Mouse (Mus musculus) embryonic facial prominence, embryonic 12.5 days (tissue): ENCODE measurements around the gene Rab1b. TPM values are rescaled to one million over a fixed set of nuclear protein-coding genes. Genes with fewer than 3 reads are reported as not detected.
"Not testable (repeated sequence)": the region's sequence is repeated elsewhere in the genome, so short reads cannot be mapped to it uniquely, and the experiment has no call there.

ENCODE experiments used
- ATAC-seq: fragments of 200-750 bp; cut with Nextera tagmentation; 2 replicates; pipeline ENCODE4 v1.8.0; 2017; ENCODE audit not compliant: insufficient number of reproducible peaks, insufficient read depth, low FRiP score, low TSS enrichment
- H3K27ac ChIP-seq: fragments of 300-500 bp; sonication (generic); 2 replicates; pipeline ENCODE4 v1.5.1; 2016; ENCODE audit warnings: mild to moderate bottlenecking
- H3K27me3 ChIP-seq: fragments of 300-500 bp; sonication (generic); 2 replicates; pipeline ENCODE4 v1.6.1; 2016; ENCODE audit warnings: mild to moderate bottlenecking, moderate library complexity
- H3K36me3 ChIP-seq: fragments of 300-500 bp; sonication (generic); 2 replicates; pipeline ENCODE4 v1.6.1; 2016; ENCODE audit warnings: mild to moderate bottlenecking
- H3K4me1 ChIP-seq: fragments of 300-500 bp; sonication (generic); 2 replicates; pipeline ENCODE4 v1.6.1; 2016
- H3K4me2 ChIP-seq: fragments of 300-500 bp; sonication (generic); replicated peaks from 2 replicates; pipeline ENCODE4 v1.6.1; 2016; ENCODE audit warnings: mild to moderate bottlenecking, moderate library complexity
- H3K4me3 ChIP-seq: fragments of 300-500 bp; sonication (generic); 2 replicates; pipeline ENCODE4 v1.5.1; 2016; ENCODE audit warnings: mild to moderate bottlenecking
- H3K9ac ChIP-seq: fragments of 300-500 bp; sonication (generic); 2 replicates; pipeline ENCODE4 v1.6.1; 2016; ENCODE audit warnings: mild to moderate bottlenecking, moderate library complexity
- H3K9me3 ChIP-seq: fragments of 300-500 bp; sonication (generic); 2 replicates; pipeline ENCODE4 v1.6.1; 2016; ENCODE audit warnings: mild to moderate bottlenecking, moderate library complexity
- WGBS: fragments of 180-500 bp; shearing (Covaris S2); methylation state at CpG from one replicate; pipeline ENCODE4 v1.1.7; 2016; 5-methylcytosine and 5-hydroxymethylcytosine counted together
- polyA plus RNA-seq: library from polyadenylated mRNA; unstranded; fragments of >200 nt; fragmentation: Nextera tagmentation; extraction: Ambion mirVana; gene quantifications from 2 replicates; pipeline ENCODE4 v1.2.1, GENCODE M21; 2016

Gene Rab1b
- polyA plus RNA-seq: 247 and 248 TPM in 2 replicates

GRCm38 (mm10) chr19:5106731-5107191 is at the start of gene Rab1b:
Rab1b (minus strand) TSS chr19:5107072.
- under 1% methylated on average over 46 of the region's 46 CpGs for WGBS
- Histone ChIP-seq H3K36me3 (peaks cover 69% of the 10 kb centered on the region), H3K4me3 (peak within 1 kb of the TSS; percentile 79), H3K9me3 (no peaks in the 10 kb centered on the region), H3K9ac (peak within 1 kb of the TSS; percentile 87), H3K4me2 (peak within 1 kb of the TSS; percentile 87), H3K27ac (peak within 1 kb of the TSS; percentile 91), H3K4me1 (peaks cover 12% of the 10 kb centered on the region), H3K27me3 (no peaks in the 10 kb centered on the region)
- ATAC-seq: peak; percentile 93

GRCm38 (mm10) chr19:5152261-5152660 is 45.4 kb upstream of the Rab1b start:
- H3K36me3 ChIP-seq: peaks cover 41% of the 10 kb centered on the region
- H3K4me2 ChIP-seq: no peak overlapping the region
- no peaks in the 10 kb centered on the region for H3K4me1 ChIP-seq
- no peak for ATAC-seq
- 83% methylated on average over 6 of the region's 6 CpGs for WGBS
- H3K27me3 ChIP-seq: no peaks in the 10 kb centered on the region
- no peak overlapping the region for H3K27ac ChIP-seq
- no peak overlapping the region for H3K9ac ChIP-seq
- no peaks in the 10 kb centered on the region for H3K9me3 ChIP-seq
- no peak overlapping the region for H3K4me3 ChIP-seq

GRCm38 (mm10) chr19:5151741-5152140 is 44.9 kb upstream of the Rab1b start:
- WGBS: 87% methylated on average over 5 of the region's 5 CpGs
- Histone ChIP-seq H3K4me3 (no peak overlapping the region), H3K9me3 (no peaks in the 10 kb centered on the region), H3K4me2 (no peak overlapping the region), H3K27ac (no peak overlapping the region), H3K4me1 (no peaks in the 10 kb centered on the region), H3K27me3 (no peaks in the 10 kb centered on the region), H3K36me3 (peaks cover 41% of the 10 kb centered on the region), H3K9ac (no peak overlapping the region)
- ATAC-seq: no peak

- Histone ChIP-seq H3K36me3 (peaks cover 40% of the 10 kb centered on the region), H3K4me2 (no peak overlapping the region), H3K4me3 (no peak overlapping the region), H3K27me3 (no peaks in the 10 kb centered on the region), H3K9me3 (no peaks in the 10 kb centered on the region), H3K27ac (no peak overlapping the region), H3K4me1 (no peaks in the 10 kb centered on the region), H3K9ac (no peak overlapping the region)
- ATAC-seq: no peak
- WGBS: 42% methylated on average over 3 of the region's 3 CpGs
Observed at GRCm38 (mm10) chr19:5151331-5151730, 44.5 kb upstream of the Rab1b start.

DNA sequence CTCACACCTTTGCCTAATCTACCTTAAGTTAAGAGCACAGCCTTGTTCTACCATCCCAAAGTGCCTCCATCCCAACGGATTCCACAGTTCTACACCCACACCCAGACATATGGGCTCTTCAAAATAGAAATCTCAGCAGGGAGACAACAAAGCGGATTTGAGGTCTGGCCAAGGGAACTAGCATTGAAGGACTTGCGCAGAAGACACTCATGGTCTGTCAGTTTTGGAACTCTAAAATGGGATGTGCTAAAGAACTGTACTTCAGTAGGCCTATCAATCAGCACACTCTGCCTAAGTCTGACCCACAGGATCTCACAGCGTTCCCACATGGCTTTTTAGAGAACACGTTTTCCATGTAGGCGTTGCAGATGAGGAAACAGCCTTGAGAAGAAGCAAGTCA is 43.5 kb upstream of the Rab1b start:
- WGBS: 89% methylated on average over 6 of the region's 6 CpGs
- no peak overlapping the region for H3K9ac ChIP-seq
- H3K27ac ChIP-seq: no peak overlapping the region
- H3K36me3 ChIP-seq: peaks cover 33% of the 10 kb centered on the region
- no peaks in the 10 kb centered on the region for H3K27me3 ChIP-seq
- no peaks in the 10 kb centered on the region for H3K4me1 ChIP-seq
- no peak for ATAC-seq
- H3K4me2 ChIP-seq: no peak overlapping the region
- H3K9me3 ChIP-seq: no peaks in the 10 kb centered on the region
- H3K4me3 ChIP-seq: no peak overlapping the region

DNA sequence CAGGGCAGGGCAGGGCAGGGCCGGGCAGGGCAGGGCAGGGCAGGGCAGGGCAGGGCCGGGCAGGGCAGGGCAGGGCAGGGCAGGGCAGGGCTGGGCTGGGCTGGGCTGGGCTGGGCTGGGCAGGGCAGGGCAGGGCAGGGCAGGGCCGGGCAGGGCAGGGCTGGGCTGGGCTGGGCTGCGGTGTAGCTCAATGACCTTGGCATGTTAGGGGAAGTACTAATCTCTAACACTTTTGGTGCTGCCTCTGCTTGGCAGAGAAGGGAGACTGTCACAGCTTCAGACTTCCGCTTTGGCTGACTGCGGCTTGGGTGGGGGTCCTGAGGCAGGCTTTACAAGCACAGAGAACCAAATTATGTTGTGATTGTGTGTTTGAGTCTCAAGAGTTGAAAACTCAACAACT is 42.2 kb upstream of the Rab1b start:
- not testable (repeated sequence) for H3K4me3 ChIP-seq, H3K9ac ChIP-seq, H3K27me3 ChIP-seq, ATAC-seq, H3K9me3 ChIP-seq, H3K27ac ChIP-seq, H3K4me2 ChIP-seq, H3K4me1 ChIP-seq
- WGBS: 82% methylated on average over 4 of the region's 6 CpGs
- H3K36me3 ChIP-seq: peaks cover 38% of the 10 kb centered on the region

DNA sequence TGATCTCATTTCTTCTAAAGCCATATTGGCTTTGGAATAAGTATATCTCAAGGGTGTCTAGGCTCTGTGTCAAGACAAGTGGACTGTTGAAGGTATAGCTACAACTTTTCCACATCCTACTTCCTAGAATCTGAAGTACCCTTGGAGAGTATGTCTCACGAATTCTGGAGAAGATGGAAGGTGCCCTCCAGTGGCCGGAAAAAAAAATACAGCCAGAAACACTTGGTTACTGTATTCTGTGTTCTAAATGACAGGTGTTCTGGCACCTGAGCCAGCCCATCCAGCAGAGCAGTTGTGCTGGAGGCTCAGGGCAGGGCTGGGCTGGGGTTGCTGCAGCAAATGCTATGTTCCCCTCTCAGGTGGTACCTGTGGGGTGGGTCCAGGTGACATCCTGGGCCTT is 32.8 kb upstream of the Rab1b start:
- H3K4me2 ChIP-seq: no peak overlapping the region
- 0% methylated on average over 2 of the region's 2 CpGs for WGBS

DNA sequence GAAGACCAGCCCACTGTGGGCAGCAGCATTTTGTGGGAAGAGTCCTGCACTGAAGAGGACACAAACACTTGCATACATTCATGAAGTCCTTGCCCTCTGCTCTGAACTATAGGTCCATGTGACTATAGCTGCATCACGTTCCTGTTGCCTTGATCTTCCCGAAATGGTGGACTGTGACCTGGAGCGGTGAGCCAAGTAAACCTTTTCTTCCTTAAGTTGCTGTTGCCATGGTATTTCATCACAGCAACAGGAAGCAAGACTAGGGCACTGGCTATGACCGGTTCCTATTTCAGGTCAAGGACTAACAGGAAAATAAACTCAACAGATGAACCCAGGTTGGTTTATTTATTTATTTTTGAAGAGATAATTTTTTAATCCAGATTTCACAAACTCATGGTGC is 24.4 kb upstream of the Rab1b start:
- Histone ChIP-seq H3K9ac (no peak overlapping the region), H3K36me3 (peaks cover 26% of the 10 kb centered on the region), H3K27me3 (no peaks in the 10 kb centered on the region), H3K4me3 (no peak overlapping the region), H3K4me2 (no peak overlapping the region), H3K4me1 (no peaks in the 10 kb centered on the region), H3K9me3 (no peaks in the 10 kb centered on the region), H3K27ac (no peak overlapping the region)
- no peak for ATAC-seq
- 74% methylated on average over 4 of the region's 4 CpGs for WGBS

More for the DNA sequence above, 32.8 kb upstream of the Rab1b start:
- H3K4me3 ChIP-seq: no peak overlapping the region
- no peaks in the 10 kb centered on the region for H3K4me1 ChIP-seq
- no peak for ATAC-seq
- peaks cover 59% of the 10 kb centered on the region for H3K36me3 ChIP-seq
- H3K9ac ChIP-seq: no peak overlapping the region
- H3K27me3 ChIP-seq: no peaks in the 10 kb centered on the region
- no peak overlapping the region for H3K27ac ChIP-seq
- no peaks in the 10 kb centered on the region for H3K9me3 ChIP-seq

DNA sequence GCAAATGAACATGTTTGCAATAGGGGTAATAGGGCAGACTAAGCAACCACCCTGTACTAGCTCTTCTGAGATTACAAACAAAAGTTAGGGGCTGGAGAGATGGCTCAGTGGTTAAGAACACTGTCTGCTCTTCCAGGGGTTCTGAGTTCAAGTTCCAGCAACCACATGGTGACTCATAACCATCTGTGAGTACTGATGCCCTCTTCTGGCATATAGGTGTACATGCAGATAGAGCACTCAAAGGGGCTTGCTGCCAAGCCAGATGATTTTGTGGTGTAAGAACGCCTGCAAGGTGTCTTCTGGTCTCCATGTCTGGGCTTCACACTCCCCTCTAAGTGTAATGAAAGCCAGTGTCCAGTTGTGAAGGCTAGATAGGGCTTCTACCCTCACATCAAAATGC is 22.9 kb upstream of the Rab1b start:
- Histone ChIP-seq H3K27me3 (no peaks in the 10 kb centered on the region), H3K4me3 (no peak overlapping the region), H3K27ac (no peak overlapping the region), H3K4me2 (no peak overlapping the region), H3K9ac (no peak overlapping the region), H3K9me3 (no peaks in the 10 kb centered on the region), H3K4me1 (no peaks in the 10 kb centered on the region), H3K36me3 (peaks cover 15% of the 10 kb centered on the region)
- WGBS: 47% methylated on average over 1 of the region's 1 CpGs
- no peak for ATAC-seq

GRCm38 (mm10) chr19:5124055-5124614 is 17.3 kb upstream of the Rab1b start:
- Histone ChIP-seq H3K9me3 (no peaks in the 10 kb centered on the region), H3K9ac (no peak overlapping the region), H3K36me3 (no peaks in the 10 kb centered on the region), H3K27ac (no peak overlapping the region), H3K27me3 (no peaks in the 10 kb centered on the region), H3K4me3 (no peak overlapping the region), H3K4me2 (no peak overlapping the region), H3K4me1 (no peaks in the 10 kb centered on the region)
- WGBS: 72% methylated on average over 7 of the region's 7 CpGs
- ATAC-seq: no peak

DNA sequence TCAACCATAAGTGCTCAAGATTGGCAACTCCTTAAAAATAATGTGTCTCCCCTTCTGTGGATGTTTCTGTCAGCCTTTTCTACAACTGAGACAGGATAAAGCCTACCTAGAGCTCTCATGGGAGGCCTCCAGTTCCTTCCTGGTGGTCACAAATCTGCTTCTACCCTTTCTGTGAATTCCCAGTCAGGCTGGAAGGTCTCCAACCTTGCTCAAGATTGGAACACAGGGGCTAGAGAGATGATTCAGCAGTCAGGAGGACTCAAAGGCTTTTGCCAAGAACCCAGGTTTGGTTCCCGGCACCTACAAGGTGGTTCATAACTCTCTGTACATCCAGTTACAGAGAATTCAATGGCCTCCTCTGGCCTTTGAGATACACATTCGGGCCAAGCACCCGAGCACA is 16.4 kb upstream of the Rab1b start:
- Histone ChIP-seq H3K27me3 (no peaks in the 10 kb centered on the region), H3K27ac (no peak overlapping the region), H3K4me2 (no peak overlapping the region), H3K4me1 (peaks cover 9% of the 10 kb centered on the region; the same call in 1 of the 2 replicates), H3K9me3 (no peaks in the 10 kb centered on the region), H3K9ac (no peak overlapping the region), H3K36me3 (no peaks in the 10 kb centered on the region), H3K4me3 (no peak overlapping the region)
- WGBS: 87% methylated on average over 3 of the region's 3 CpGs
- no peak for ATAC-seq

DNA sequence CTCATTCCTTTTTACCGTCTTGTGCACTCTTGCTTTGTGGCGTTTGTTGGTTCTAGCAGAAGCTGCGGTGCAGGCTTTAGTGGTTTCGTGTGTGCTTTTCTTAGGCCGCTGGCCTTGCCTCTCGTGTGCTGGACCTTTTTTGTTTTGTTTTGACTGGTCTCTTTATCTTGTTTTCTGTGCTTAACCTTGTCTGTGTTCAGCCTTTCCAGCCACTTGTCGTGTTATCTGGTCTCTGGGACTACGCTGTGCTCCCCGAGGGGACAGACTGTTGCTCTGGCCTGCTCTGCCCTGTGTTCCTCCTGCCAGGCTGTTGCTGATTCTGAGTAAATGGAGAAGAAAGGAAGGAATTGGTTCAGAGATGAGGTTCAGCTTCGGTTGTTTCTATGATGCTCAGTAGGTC is 15.6 kb upstream of the Rab1b start:
- ATAC-seq: no peak
- no peak overlapping the region for H3K4me3 ChIP-seq
- 80% methylated on average over 10 of the region's 10 CpGs for WGBS
- H3K36me3 ChIP-seq: no peaks in the 10 kb centered on the region
- H3K4me1 ChIP-seq: peaks cover 10% of the 10 kb centered on the region
- no peak overlapping the region for H3K9ac ChIP-seq
- H3K4me2 ChIP-seq: no peak overlapping the region
- no peaks in the 10 kb centered on the region for H3K9me3 ChIP-seq
- H3K27me3 ChIP-seq: no peaks in the 10 kb centered on the region
- H3K27ac ChIP-seq: no peak overlapping the region

DNA sequence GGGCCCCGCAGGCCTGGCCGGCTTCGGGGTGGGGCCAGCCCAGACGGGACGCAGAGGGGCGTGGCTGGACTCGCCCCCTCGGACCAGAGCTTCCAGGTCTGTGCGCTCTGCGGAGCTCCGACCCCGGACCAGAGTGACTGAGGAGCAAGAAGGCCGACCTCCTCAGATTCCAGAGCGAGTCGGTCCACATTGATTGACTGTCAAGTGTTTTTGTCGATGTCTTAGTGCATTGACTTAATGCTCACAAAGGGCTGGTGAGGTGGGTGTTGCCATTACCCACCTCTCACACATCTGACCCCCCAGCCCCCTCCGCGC is 11.5 kb upstream of the Rab1b start, which contains the start of gene Klc2:
Gene Klc2 (minus strand): TSS at position 177 of the 315 bp plus-strand sequence.
- Histone ChIP-seq H3K4me2 (peak within 1 kb of the TSS; percentile 89), H3K4me3 (peak within 1 kb of the TSS; percentile 77), H3K9me3 (no peaks in the 10 kb centered on the region), H3K4me1 (peaks cover 19% of the 10 kb centered on the region), H3K9ac (peak within 1 kb of the TSS; percentile 74), H3K27ac (peak within 1 kb of the TSS; percentile 92), H3K27me3 (no peaks in the 10 kb centered on the region), H3K36me3 (peaks cover 4% of the 10 kb centered on the region; the same call in 1 of the 2 replicates)
- WGBS: 1% methylated on average over 18 of the region's 18 CpGs
- ATAC-seq: peak; percentile 92
